Mouse (Mus musculus): ENCODE results near the gene Nfe2l1. TPM values are rescaled to one million over a fixed set of nuclear protein-coding genes. Genes with fewer than 3 reads are reported as not detected.

Nfe2l1 gene
- total and polyA plus RNA-seq, 2 experiments = 41.3 to 106 TPM

- no peaks in the 10 kb centered on the region for H3K4me1 ChIP-seq (ENCODE audit: control insufficient read depth, insufficient read depth, low read length)
- no peak for TF ChIP-seq POLR2A (IDR thresholded peaks at IDR 0.05; ENCODE audit: extremely low read depth, insufficient read depth, low read length)
- TF ChIP-seq CTCF (IDR thresholded peaks at IDR 0.05; ENCODE audit: low read depth, low read length) = no peak
- peaks cover 20% of the 10 kb centered on the region for H3K36me3 ChIP-seq (ENCODE audit: control insufficient read depth, insufficient read depth, low read length)
- H3K27ac ChIP-seq (replicated peaks; ENCODE audit: insufficient read depth, low read depth, low read length) = no peak overlapping the region
- H3K79me2 ChIP-seq (ENCODE audit: control insufficient read depth, insufficient read depth, low read length) = no peaks in the 10 kb centered on the region
- H3K9ac ChIP-seq (ENCODE audit: low read depth, low read length) = no peak overlapping the region
- WGBS = 82% methylated on average over 6 of the region's 6 CpGs
- no peak overlapping the region for H3K4me3 ChIP-seq (ENCODE audit: insufficient read depth, low read depth, low read length)
- no peak for DNase-seq (ENCODE audit: extremely low read depth, low read depth, low spot score)
- no peaks in the 10 kb centered on the region for H3K27me3 ChIP-seq (ENCODE audit: control insufficient read depth, insufficient read depth, low read length)
These were observed 20.1 kb downstream of the Nfe2l1 start for GRCm38 (mm10) chr11:96809562-96810235.

DNA sequence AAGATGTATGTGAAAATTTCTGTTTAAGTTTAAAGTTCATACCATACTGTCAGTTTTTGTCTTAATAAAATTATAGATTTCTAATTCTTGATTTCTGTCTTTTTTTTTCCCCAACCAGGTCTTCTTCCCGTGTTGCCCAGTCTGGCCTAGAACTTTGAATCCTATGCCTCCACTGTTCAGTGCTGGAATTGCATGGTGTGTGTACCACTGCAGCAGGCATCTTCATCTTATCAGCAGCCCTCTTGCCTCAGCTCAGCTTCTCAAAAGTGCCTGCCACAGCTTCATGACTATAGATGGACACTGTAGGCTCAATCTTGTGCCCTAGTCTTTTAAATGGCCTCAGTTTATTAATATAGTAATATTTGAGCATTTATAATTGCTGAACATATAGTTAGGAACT, 21.7 kb downstream of the Nfe2l1 start:
- no peak overlapping the region for H3K4me3 ChIP-seq (ENCODE audit: insufficient read depth, low read depth, low read length)
- H3K27me3 ChIP-seq (ENCODE audit: control insufficient read depth, insufficient read depth, low read length) = no peaks in the 10 kb centered on the region
- H3K36me3 ChIP-seq (ENCODE audit: control insufficient read depth, insufficient read depth, low read length) = peaks cover 24% of the 10 kb centered on the region
- WGBS = 33% methylated on average over 1 of the region's 1 CpGs
- no peak for DNase-seq (ENCODE audit: extremely low read depth, low read depth, low spot score)
- no peaks in the 10 kb centered on the region for H3K4me1 ChIP-seq (ENCODE audit: control insufficient read depth, insufficient read depth, low read length)
- TF ChIP-seq POLR2A (IDR thresholded peaks at IDR 0.05; ENCODE audit: extremely low read depth, insufficient read depth, low read length) = no peak
- no peak for TF ChIP-seq CTCF (IDR thresholded peaks at IDR 0.05; ENCODE audit: low read depth, low read length)
- H3K9ac ChIP-seq (ENCODE audit: low read depth, low read length) = no peak overlapping the region
- H3K27ac ChIP-seq (replicated peaks; ENCODE audit: insufficient read depth, low read depth, low read length) = no peak overlapping the region
- no peaks in the 10 kb centered on the region for H3K79me2 ChIP-seq (ENCODE audit: control insufficient read depth, insufficient read depth, low read length)

- Histone ChIP-seq H3K36me3 (ENCODE audit: control insufficient read depth, insufficient read depth, low read length) (peaks cover 38% of the 10 kb centered on the region), H3K27me3 (ENCODE audit: control insufficient read depth, insufficient read depth, low read length) (no peaks in the 10 kb centered on the region), H3K9ac (ENCODE audit: low read depth, low read length) (no peak overlapping the region), H3K4me1 (ENCODE audit: control insufficient read depth, insufficient read depth, low read length) (no peaks in the 10 kb centered on the region), H3K79me2 (ENCODE audit: control insufficient read depth, insufficient read depth, low read length) (no peaks in the 10 kb centered on the region), H3K27ac (replicated peaks; ENCODE audit: insufficient read depth, low read depth, low read length) (no peak overlapping the region), H3K4me3 (ENCODE audit: insufficient read depth, low read depth, low read length) (no peak overlapping the region)
- DNase-seq (ENCODE audit: extremely low read depth, low read depth, low spot score) = no peak
- 96% methylated on average over 5 of the region's 5 CpGs for WGBS
- TF ChIP-seq POLR2A (IDR thresholded peaks at IDR 0.05; ENCODE audit: extremely low read depth, insufficient read depth, low read length) = no peak
- TF ChIP-seq CTCF (IDR thresholded peaks at IDR 0.05; ENCODE audit: low read depth, low read length) = no peak
These were observed 24.2 kb downstream of the Nfe2l1 start for GRCm38 (mm10) chr11:96805606-96806005.

DNA sequence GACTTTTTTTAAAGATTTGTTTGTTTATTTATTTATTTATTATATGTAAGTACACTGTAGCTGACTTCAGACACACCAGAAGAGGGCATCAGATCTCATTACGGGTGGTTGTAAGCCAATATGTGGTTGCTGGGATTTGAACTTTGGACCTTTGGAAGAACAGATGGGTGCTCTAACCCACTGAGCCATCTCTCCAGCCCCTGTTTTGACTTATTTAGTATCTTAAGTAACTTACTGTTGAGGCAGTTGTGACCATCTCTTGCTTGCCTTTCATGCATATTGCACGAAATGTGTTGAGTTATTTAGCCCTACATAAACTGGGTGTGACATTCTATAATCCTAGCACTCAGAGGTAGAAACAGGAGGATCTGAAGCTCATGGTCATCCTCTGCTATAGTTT, 30.3 kb downstream of the Nfe2l1 start:
- Histone ChIP-seq H3K9ac (ENCODE audit: low read depth, low read length) (no peak overlapping the region), H3K27ac (replicated peaks; ENCODE audit: insufficient read depth, low read depth, low read length) (no peak overlapping the region), H3K4me1 (ENCODE audit: control insufficient read depth, insufficient read depth, low read length) (no peaks in the 10 kb centered on the region), H3K27me3 (ENCODE audit: control insufficient read depth, insufficient read depth, low read length) (no peaks in the 10 kb centered on the region), H3K79me2 (ENCODE audit: control insufficient read depth, insufficient read depth, low read length) (peaks cover 18% of the 10 kb centered on the region; the same call in 1 of the 2 replicates), H3K36me3 (ENCODE audit: control insufficient read depth, insufficient read depth, low read length) (peaks cover 25% of the 10 kb centered on the region), H3K4me3 (ENCODE audit: insufficient read depth, low read depth, low read length) (no peak overlapping the region)
- no peak for DNase-seq (ENCODE audit: extremely low read depth, low read depth, low spot score)
- 84% methylated on average over 2 of the region's 2 CpGs for WGBS
- TF ChIP-seq POLR2A (IDR thresholded peaks at IDR 0.05; ENCODE audit: extremely low read depth, insufficient read depth, low read length) (no peak), CTCF (IDR thresholded peaks at IDR 0.05; ENCODE audit: low read depth, low read length) (no peak)

GRCm38 (mm10) chr11:96796586-96796985, 33.2 kb downstream of the Nfe2l1 start:
- no peak overlapping the region for H3K4me3 ChIP-seq (ENCODE audit: insufficient read depth, low read depth, low read length)
- no peak overlapping the region for H3K9ac ChIP-seq (ENCODE audit: low read depth, low read length)
- TF ChIP-seq CTCF (IDR thresholded peaks at IDR 0.05; ENCODE audit: low read depth, low read length) (no peak), POLR2A (IDR thresholded peaks at IDR 0.05; ENCODE audit: extremely low read depth, insufficient read depth, low read length) (no peak)

DNA sequence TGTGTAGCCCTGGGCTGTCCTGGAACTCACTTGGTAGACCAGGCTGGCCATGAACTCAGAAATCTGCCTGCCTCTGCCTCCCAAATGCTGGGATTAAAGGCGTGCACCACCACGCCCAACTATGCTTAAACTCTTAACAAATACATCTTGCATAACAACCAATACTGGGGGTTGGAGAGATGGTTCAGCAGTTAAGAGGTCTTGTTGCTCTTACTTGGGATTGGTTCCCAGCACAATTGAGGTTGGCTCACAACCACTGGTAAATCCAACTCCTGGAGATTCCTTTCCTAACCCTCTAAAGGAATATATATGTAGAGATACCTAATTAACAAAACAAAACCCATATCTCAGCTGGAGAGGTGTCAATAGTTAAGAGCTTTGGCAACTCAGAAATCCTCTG, 33.7 kb downstream of the Nfe2l1 start:
- H3K27me3 ChIP-seq (ENCODE audit: control insufficient read depth, insufficient read depth, low read length) = no peaks in the 10 kb centered on the region

More at GRCm38 (mm10) chr11:96796586-96796985, 33.2 kb downstream of the Nfe2l1 start:
- DNase-seq (ENCODE audit: extremely low read depth, low read depth, low spot score) = no peak
- H3K27ac ChIP-seq (replicated peaks; ENCODE audit: insufficient read depth, low read depth, low read length) = no peak overlapping the region
- peaks cover 19% of the 10 kb centered on the region; the same call in 1 of the 2 replicates for H3K79me2 ChIP-seq (ENCODE audit: control insufficient read depth, insufficient read depth, low read length)
- no peaks in the 10 kb centered on the region for H3K4me1 ChIP-seq (ENCODE audit: control insufficient read depth, insufficient read depth, low read length)
- H3K36me3 ChIP-seq (ENCODE audit: control insufficient read depth, insufficient read depth, low read length) = peaks cover 11% of the 10 kb centered on the region; the same call in 1 of the 2 replicates
- 57% methylated on average over 1 of the region's 1 CpGs for WGBS
- H3K27me3 ChIP-seq (ENCODE audit: control insufficient read depth, insufficient read depth, low read length) = no peaks in the 10 kb centered on the region

More for the DNA sequence above, 33.7 kb downstream of the Nfe2l1 start:
- no peak overlapping the region for H3K9ac ChIP-seq (ENCODE audit: low read depth, low read length)
- peaks cover 19% of the 10 kb centered on the region; the same call in 1 of the 2 replicates for H3K79me2 ChIP-seq (ENCODE audit: control insufficient read depth, insufficient read depth, low read length)
- H3K27ac ChIP-seq (replicated peaks; ENCODE audit: insufficient read depth, low read depth, low read length) = no peak overlapping the region
- no peak for TF ChIP-seq CTCF (IDR thresholded peaks at IDR 0.05; ENCODE audit: low read depth, low read length)
- TF ChIP-seq POLR2A (IDR thresholded peaks at IDR 0.05; ENCODE audit: extremely low read depth, insufficient read depth, low read length) = no peak
- no peak for DNase-seq (ENCODE audit: extremely low read depth, low read depth, low spot score)
- peaks cover 10% of the 10 kb centered on the region; the same call in 1 of the 2 replicates for H3K36me3 ChIP-seq (ENCODE audit: control insufficient read depth, insufficient read depth, low read length)
- no peak overlapping the region for H3K4me3 ChIP-seq (ENCODE audit: insufficient read depth, low read depth, low read length)
- WGBS = 90% methylated on average over 2 of the region's 2 CpGs
- H3K4me1 ChIP-seq (ENCODE audit: control insufficient read depth, insufficient read depth, low read length) = no peaks in the 10 kb centered on the region

All from liver, adult 2 months (tissue).